Mouse (Mus musculus): ENCODE measurements around the gene Vmn1r198.
"Not testable (repeated sequence)": the region's sequence is repeated elsewhere in the genome, so short reads cannot be mapped to it uniquely, and the experiment has no call there.

- not testable (repeated sequence) for TF ChIP-seq CTCF (IDR thresholded peaks at IDR 0.05; ENCODE audit: insufficient read depth, low read length); POLR2A (IDR thresholded peaks at IDR 0.05; ENCODE audit: borderline replicate concordance, extremely low read depth, low read depth, low read length)
These were observed 31.0 kb downstream of the Vmn1r198 start for GRCm38 (mm10) chr13:22381128-22381527.

All from lung, adult 2 months (tissue).